Mouse (Mus musculus): ENCODE measurements around the gene Caskin1. TPM values are rescaled to one million over a fixed set of nuclear protein-coding genes. Genes with fewer than 3 reads are reported as not detected.

The Caskin1 gene
- polyA plus RNA-seq, 1 experiment from 2014 or later, result 25.4 TPM

DNA sequence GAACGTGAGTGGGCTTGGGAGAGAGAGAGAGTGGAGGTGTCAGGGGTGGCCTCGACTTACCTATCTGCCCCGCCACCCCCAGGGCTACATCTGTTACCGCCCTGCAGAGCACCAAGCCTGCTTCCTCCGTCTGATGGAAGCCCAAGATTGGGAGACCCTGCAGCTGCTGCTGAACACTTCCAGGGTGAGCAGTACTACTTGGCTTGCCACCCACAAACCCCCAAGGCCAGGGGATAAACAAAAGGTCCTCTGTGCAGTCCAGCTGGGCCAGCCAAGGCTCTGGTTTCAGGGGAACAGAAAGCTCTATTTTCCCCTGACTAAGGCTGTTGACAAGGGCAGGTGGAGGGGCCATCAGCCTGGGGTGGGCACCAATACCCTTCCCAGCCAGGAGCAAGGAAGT is 13.8 kb upstream of the Caskin1 start:
- Histone ChIP-seq H3K9me3 (no peaks in the 10 kb centered on the region), H3K4me2 (replicated peaks) (no peak overlapping the region), H3K4me1 (peaks cover 45% of the 10 kb centered on the region), H3K4me3 (no peak overlapping the region), H3K27me3 (replicated peaks) (no peaks in the 10 kb centered on the region), H3K36me3 (peaks cover 38% of the 10 kb centered on the region), H3K27ac (no peak overlapping the region), H3K9ac (no peak overlapping the region)
- WGBS, result 77% methylated on average over 5 of the region's 5 CpGs
- no peak for ATAC-seq (ENCODE audit: low FRiP score, low read depth)

DNA sequence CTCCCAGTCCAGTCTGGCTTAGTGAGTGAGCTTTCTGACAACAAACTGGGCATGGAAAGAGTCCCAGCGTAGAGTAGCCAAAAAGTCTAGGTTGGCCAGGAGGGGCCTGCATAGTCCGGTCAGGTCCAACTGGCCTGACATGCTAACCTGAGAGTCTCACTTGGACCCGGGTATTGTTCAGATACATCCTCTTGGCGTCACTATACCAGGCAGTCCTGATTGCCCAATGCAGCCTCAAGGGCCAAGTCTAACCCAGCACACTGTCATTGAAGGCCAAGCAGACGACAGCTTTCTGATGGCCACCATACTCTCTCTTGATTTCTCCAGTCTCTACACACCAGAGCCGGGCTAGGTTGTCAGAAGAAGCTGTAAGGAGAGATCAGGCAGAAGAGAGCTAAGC is 12.8 kb upstream of the Caskin1 start:
- ATAC-seq (ENCODE audit: low FRiP score, low read depth), result no peak
- H3K27me3 ChIP-seq (replicated peaks), result no peaks in the 10 kb centered on the region

GRCm38 (mm10) chr17:24476022-24476776 is 12.2 kb upstream of the Caskin1 start:
- no peak overlapping the region for H3K4me2 ChIP-seq (replicated peaks)
- H3K27ac ChIP-seq, result no peak overlapping the region
- no peak overlapping the region for H3K9ac ChIP-seq
- H3K36me3 ChIP-seq, result peaks cover 38% of the 10 kb centered on the region
- no peaks in the 10 kb centered on the region for H3K9me3 ChIP-seq
- H3K27me3 ChIP-seq (replicated peaks), result no peaks in the 10 kb centered on the region
- ATAC-seq (ENCODE audit: low FRiP score, low read depth), result no peak
- peaks cover 43% of the 10 kb centered on the region for H3K4me1 ChIP-seq
- 96% methylated on average over 10 of the region's 10 CpGs for WGBS
- no peak overlapping the region for H3K4me3 ChIP-seq

More for the DNA sequence above, 12.8 kb upstream of the Caskin1 start:
- Histone ChIP-seq H3K9me3 (no peaks in the 10 kb centered on the region), H3K9ac (no peak overlapping the region), H3K4me3 (no peak overlapping the region), H3K4me1 (peaks cover 48% of the 10 kb centered on the region), H3K27ac (no peak overlapping the region), H3K36me3 (peaks cover 38% of the 10 kb centered on the region), H3K4me2 (replicated peaks) (no peak overlapping the region)
- 90% methylated on average over 6 of the region's 6 CpGs for WGBS

GRCm38 (mm10) chr17:24477053-24477984 is 11.1 kb upstream of the Caskin1 start:
- no peaks in the 10 kb centered on the region for H3K9me3 ChIP-seq
- H3K4me3 ChIP-seq, result no peak overlapping the region
- 95% methylated on average over 20 of the region's 20 CpGs for WGBS
- H3K27ac ChIP-seq, result no peak overlapping the region
- no peak for ATAC-seq (ENCODE audit: low FRiP score, low read depth)
- peak overlapping the region; percentile 62 for H3K4me2 ChIP-seq (replicated peaks)
- no peaks in the 10 kb centered on the region for H3K27me3 ChIP-seq (replicated peaks)
- peak overlapping the region; percentile 74 for H3K9ac ChIP-seq
- H3K36me3 ChIP-seq, result peaks cover 38% of the 10 kb centered on the region
- peaks cover 32% of the 10 kb centered on the region for H3K4me1 ChIP-seq

DNA sequence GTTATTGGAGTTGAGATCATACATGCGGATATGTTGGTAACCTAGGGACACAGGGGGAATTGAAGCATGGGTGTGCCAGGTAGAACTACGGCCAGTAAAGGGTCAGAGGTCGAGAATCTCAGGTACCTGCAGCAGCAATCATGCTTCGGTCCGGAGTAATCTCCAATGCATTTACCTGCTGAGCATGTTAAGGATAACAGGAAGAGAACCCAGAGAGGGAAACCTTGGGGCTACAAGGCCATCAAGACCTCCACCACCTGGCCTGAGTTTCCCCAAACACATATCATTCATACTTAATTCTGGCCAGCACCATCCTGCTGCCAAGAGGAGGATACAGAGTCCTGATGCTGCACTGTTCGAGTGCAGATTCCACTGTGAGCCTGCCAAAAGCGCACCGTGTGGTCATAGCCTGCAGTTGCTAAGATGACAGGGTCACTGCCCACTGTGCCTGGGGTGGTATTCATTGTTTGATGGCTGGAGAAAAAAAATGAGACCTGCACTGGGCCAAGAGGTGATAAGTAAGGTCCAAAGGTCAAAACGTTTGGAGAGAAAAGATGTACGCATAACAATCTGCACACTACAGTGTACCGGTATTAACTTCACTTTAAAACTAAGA is 10.3 kb upstream of the Caskin1 start:
- Histone ChIP-seq H3K9me3 (no peaks in the 10 kb centered on the region), H3K9ac (peak overlapping the region; percentile 74), H3K36me3 (peaks cover 38% of the 10 kb centered on the region), H3K27me3 (replicated peaks) (no peaks in the 10 kb centered on the region), H3K27ac (no peak overlapping the region), H3K4me1 (peaks cover 24% of the 10 kb centered on the region), H3K4me2 (replicated peaks) (peak overlapping the region; percentile 62), H3K4me3 (peak overlapping the region; percentile 68)
- WGBS, result 56% methylated on average over 11 of the region's 11 CpGs
- ATAC-seq (ENCODE audit: low FRiP score, low read depth), result peak; percentile 49

- Histone ChIP-seq H3K36me3 (peaks cover 35% of the 10 kb centered on the region), H3K9me3 (no peaks in the 10 kb centered on the region), H3K27me3 (replicated peaks) (no peaks in the 10 kb centered on the region), H3K4me3 (peak within 1 kb of the TSS; percentile 68), H3K4me1 (peaks cover 18% of the 10 kb centered on the region), H3K27ac (peak within 1 kb of the TSS; percentile 92), H3K4me2 (replicated peaks) (peak within 1 kb of the TSS; percentile 62), H3K9ac (peak within 1 kb of the TSS; percentile 74)
- under 1% methylated on average over 48 of the region's 48 CpGs for whole genome bisulfite sequencing
- peak; percentile 91 for ATAC-seq (ENCODE audit: low FRiP score, low read depth)
Measured at GRCm38 (mm10) chr17:24478663-24479380, 9.6 kb upstream of the Caskin1 start, which contains the start of gene Mlst8. Gene Mlst8, minus strand, starts transcription at chr17:24479078.

DNA sequence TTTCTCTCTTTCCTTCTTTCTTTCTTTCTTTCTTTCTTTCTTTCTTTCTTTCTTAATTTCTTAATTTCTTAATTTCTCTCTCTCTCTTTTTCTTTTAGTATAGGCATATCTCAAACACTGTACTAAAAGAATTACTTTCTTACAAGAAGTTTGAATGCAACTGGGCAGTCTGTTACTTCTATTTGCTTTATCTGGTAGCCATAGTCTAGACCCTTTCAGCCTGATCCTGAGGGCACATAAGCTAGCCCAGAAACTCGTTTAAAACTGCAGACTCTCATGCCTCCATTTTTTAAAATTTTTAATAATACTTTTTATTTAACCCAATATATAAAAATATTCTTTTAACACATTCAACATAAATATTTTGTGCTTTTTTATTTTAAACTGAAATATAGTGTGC is 9.0 kb upstream of the Caskin1 start:
- Histone ChIP-seq H3K9ac (no peak overlapping the region), H3K27me3 (replicated peaks) (no peaks in the 10 kb centered on the region), H3K4me2 (replicated peaks) (peak overlapping the region; percentile 62), H3K9me3 (no peaks in the 10 kb centered on the region), H3K4me3 (no peak overlapping the region), H3K4me1 (peaks cover 12% of the 10 kb centered on the region), H3K27ac (no peak overlapping the region), H3K36me3 (peaks cover 28% of the 10 kb centered on the region)
- WGBS, result 28% methylated on average over 1 of the region's 1 CpGs
- no peak for ATAC-seq (ENCODE audit: low FRiP score, low read depth)

DNA sequence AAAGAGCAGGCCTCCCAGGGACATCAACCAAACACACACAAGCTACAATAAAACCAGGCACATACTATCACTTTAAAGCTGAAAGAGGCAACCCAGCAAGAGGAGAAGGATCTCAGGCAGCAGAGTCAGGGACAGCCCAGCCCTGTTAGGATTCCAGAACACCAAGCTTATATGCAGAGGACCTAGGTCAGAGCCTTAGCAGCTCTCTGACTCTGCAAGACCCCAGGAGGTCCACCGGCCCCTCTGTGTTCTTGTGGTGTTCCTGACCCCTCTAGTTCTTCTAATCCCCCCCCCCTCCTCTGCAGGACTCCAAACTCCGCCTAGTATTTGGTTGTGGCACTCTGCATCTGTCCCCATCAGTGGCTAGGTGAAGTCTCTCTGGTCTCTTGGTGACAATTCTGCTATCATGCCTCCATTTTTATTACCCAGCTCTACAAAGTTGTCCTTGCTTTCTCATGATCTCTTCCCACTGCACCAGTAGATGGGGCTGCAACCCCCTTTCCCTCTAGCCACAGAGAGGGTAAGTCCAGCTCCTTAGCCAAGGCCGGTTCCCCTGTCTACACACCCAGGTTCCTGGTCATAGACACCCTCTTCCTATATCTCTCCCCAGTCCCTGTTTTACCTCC is 8.1 kb upstream of the Caskin1 start:
- no peak for ATAC-seq (ENCODE audit: low FRiP score, low read depth)
- WGBS, result 52% methylated on average over 3 of the region's 3 CpGs
- no peak overlapping the region for H3K9ac ChIP-seq
- no peak overlapping the region for H3K4me3 ChIP-seq
- H3K9me3 ChIP-seq, result no peaks in the 10 kb centered on the region
- peaks cover 14% of the 10 kb centered on the region for H3K4me1 ChIP-seq
- H3K4me2 ChIP-seq (replicated peaks), result no peak overlapping the region
- H3K27ac ChIP-seq, result no peak overlapping the region
- H3K36me3 ChIP-seq, result peaks cover 20% of the 10 kb centered on the region
- H3K27me3 ChIP-seq (replicated peaks), result no peaks in the 10 kb centered on the region

- peaks cover 11% of the 10 kb centered on the region for H3K36me3 ChIP-seq
- H3K4me2 ChIP-seq (replicated peaks), result no peak overlapping the region
- no peak for ATAC-seq (ENCODE audit: low FRiP score, low read depth)
- WGBS, result 95% methylated on average over 20 of the region's 20 CpGs
- peaks cover 19% of the 10 kb centered on the region for H3K4me1 ChIP-seq
- no peak overlapping the region for H3K9ac ChIP-seq
- H3K27ac ChIP-seq, result no peak overlapping the region
- no peaks in the 10 kb centered on the region for H3K9me3 ChIP-seq
- H3K27me3 ChIP-seq (replicated peaks), result no peaks in the 10 kb centered on the region
- no peak overlapping the region for H3K4me3 ChIP-seq
Measured at GRCm38 (mm10) chr17:24481027-24481815, 7.2 kb upstream of the Caskin1 start.

- H3K36me3 ChIP-seq, result no peaks in the 10 kb centered on the region
- no peak overlapping the region for H3K27ac ChIP-seq
- H3K4me3 ChIP-seq, result no peak overlapping the region
- no peaks in the 10 kb centered on the region for H3K27me3 ChIP-seq (replicated peaks)
- H3K9me3 ChIP-seq, result no peaks in the 10 kb centered on the region
- H3K9ac ChIP-seq, result no peak overlapping the region
- no peak overlapping the region for H3K4me2 ChIP-seq (replicated peaks)
- peaks cover 20% of the 10 kb centered on the region for H3K4me1 ChIP-seq
- 72% methylated on average over 3 of the region's 3 CpGs for WGBS
- no peak for ATAC-seq (ENCODE audit: low FRiP score, low read depth)
Measured at GRCm38 (mm10) chr17:24483495-24483894, 4.9 kb upstream of the Caskin1 start.
